Mouse (Mus musculus): ENCODE results near the gene Taar8a. TPM values are rescaled to one million over a fixed set of nuclear protein-coding genes. Genes with fewer than 3 reads are reported as not detected.
A peak's percentile ranks its signal among the peaks of the same experiment; 100 is the strongest.
"Not testable (repeated sequence)": the region's sequence is repeated elsewhere in the genome, so short reads cannot be mapped to it uniquely, and the experiment has no call there.

Gene Taar8a
- polyA plus RNA-seq (2012; rRNA removed) = not detected in 2 replicates
- polyA plus RNA-seq (2014; fragmentation: Nextera tagmentation; extraction: Ambion mirVana) = not detected in 2 replicates

DNA sequence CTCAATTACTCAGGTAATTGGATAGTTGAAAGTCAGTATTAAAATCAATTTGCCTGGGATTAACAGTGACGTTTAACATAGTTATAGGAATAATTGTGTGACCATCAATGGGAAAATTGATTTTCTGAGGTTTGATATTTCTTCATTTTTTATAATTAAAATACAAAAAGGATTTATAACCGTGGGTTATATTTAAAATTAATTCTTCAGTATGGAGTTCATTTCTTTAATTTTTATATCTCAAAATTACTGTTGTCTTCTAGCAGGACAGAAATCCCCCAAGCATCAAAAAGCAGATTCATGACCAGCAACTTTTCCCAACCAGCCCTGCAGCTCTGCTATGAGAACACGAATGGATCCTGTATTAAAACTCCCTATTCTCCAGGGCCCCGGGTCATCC, at the start of gene Taar8a:
Gene Taar8a, plus strand, starts transcription at position 301 of the 400 bp plus-strand sequence.
- not testable (repeated sequence) for H3K36me3 ChIP-seq (replicated peaks; ENCODE audit: control insufficient read depth, insufficient read depth, low read depth); H3K27me3 ChIP-seq (ENCODE audit: control insufficient read depth, insufficient read depth, low read length); H3K4me1 ChIP-seq (replicated peaks; ENCODE audit: control insufficient read depth in 2 of 2, insufficient read depth in 2 of 2, low read length in 1 of 2); H3K4me3 ChIP-seq (ENCODE audit: insufficient read depth in 1 of 2, low read depth in 2 of 2, low read length in 2 of 2); H3K9ac ChIP-seq (replicated peaks); H3K9me3 ChIP-seq (ENCODE audit: control insufficient read depth, low read length); ATAC-seq (ENCODE audit: insufficient read depth); H3K4me2 ChIP-seq (ENCODE audit: low read depth); DNase-seq (ENCODE audit: low read depth in 3 of 3, low spot score in 3 of 3); H3K27ac ChIP-seq
- WGBS (ENCODE audit: insufficient replicate concordance) = 57% methylated on average over 2 of the region's 4 CpGs

DNA sequence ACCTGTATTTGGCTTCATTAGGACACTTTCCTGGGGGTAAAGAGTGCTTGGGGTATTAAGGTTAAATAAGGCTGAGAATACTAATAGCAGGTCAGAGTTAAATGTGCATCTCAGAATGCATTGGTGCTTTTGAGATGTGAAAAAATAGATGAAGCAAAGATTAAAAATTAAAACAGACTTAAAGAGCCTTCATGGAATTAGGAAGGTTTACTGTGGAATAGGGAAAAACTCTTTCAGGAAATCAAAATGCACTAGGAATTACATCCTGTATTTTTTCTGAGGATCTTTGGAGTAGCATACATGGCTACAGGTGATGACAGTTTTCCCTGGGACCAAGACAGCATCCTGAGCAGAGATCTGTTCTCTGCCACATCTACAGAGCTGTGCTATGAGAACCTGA, 49.4 kb upstream of the Taar8a start, which contains the start of gene Taar7d:
Gene Taar7d, plus strand, starts transcription at position 301 of the 400 bp plus-strand sequence.
- ATAC-seq (ENCODE audit: insufficient read depth) (no peak), DNase-seq (ENCODE audit: low read depth in 3 of 3, low spot score in 3 of 3) (no peak)
- Histone ChIP-seq H3K9ac (replicated peaks) (no peak within 1 kb of the TSS), H3K4me3 (ENCODE audit: insufficient read depth in 1 of 2, low read depth in 2 of 2, low read length in 2 of 2) (no peak within 1 kb of the TSS), H3K36me3 (replicated peaks; ENCODE audit: control insufficient read depth, insufficient read depth, low read depth) (no peaks in the 10 kb centered on the region), H3K4me1 (replicated peaks; ENCODE audit: control insufficient read depth in 2 of 2, insufficient read depth in 2 of 2, low read length in 1 of 2) (no peaks in the 10 kb centered on the region), H3K27ac (no peak within 1 kb of the TSS), H3K9me3 (ENCODE audit: control insufficient read depth, low read length) (no peaks in the 10 kb centered on the region), H3K4me2 (ENCODE audit: low read depth) (no peak within 1 kb of the TSS), H3K27me3 (ENCODE audit: control insufficient read depth, insufficient read depth, low read length) (no peaks in the 10 kb centered on the region)
- no peak for TF ChIP-seq CTCF (IDR thresholded peaks at IDR 0.05; ENCODE audit: low read depth)
- TF ChIP-seq EP300 (IDR thresholded peaks at IDR 0.05; ENCODE audit: low read depth) = no peak

- no peaks in the 10 kb centered on the region for H3K4me1 ChIP-seq (replicated peaks; ENCODE audit: control insufficient read depth in 2 of 2, insufficient read depth in 2 of 2, low read length in 1 of 2)
- no peak for ATAC-seq (ENCODE audit: insufficient read depth)
- no peak overlapping the region for H3K27ac ChIP-seq
- no peak overlapping the region for H3K4me2 ChIP-seq (ENCODE audit: low read depth)
- H3K9ac ChIP-seq (replicated peaks) = no peak overlapping the region
- H3K9me3 ChIP-seq (ENCODE audit: control insufficient read depth, low read length) = no peaks in the 10 kb centered on the region
- DNase-seq (ENCODE audit: low read depth in 3 of 3, low spot score in 3 of 3) = no peak
- no peak for TF ChIP-seq EP300 (IDR thresholded peaks at IDR 0.05; ENCODE audit: low read depth)
- no peak for TF ChIP-seq CTCF (IDR thresholded peaks at IDR 0.05; ENCODE audit: low read depth)
- no peak overlapping the region for H3K4me3 ChIP-seq (ENCODE audit: insufficient read depth in 1 of 2, low read depth in 2 of 2, low read length in 2 of 2)
- no peaks in the 10 kb centered on the region for H3K27me3 ChIP-seq (ENCODE audit: control insufficient read depth, insufficient read depth, low read length)
- H3K36me3 ChIP-seq (replicated peaks; ENCODE audit: control insufficient read depth, insufficient read depth, low read depth) = no peaks in the 10 kb centered on the region
Observed at GRCm38 (mm10) chr10:24031347-24031746, 45.0 kb upstream of the Taar8a start.

DNA sequence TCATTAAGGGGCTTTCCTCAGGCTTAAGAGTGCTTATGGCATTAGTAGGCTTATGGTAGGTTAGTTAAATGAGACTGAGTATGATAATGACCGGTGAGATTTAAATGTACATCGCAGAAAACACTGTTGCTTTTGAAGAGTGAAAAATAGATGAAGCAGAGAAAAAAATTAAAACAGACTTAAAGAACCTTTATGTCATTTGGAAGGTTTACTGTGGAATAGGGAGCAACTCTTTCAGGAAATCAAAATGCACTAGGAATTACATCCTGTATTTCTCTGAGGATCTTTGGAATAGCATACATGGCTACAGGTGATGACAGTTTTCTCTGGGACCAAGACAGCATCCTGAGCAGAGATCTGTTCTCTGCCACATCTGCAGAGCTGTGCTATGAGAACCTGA, 39.0 kb upstream of the Taar8a start, which contains the start of gene Taar7e:
Gene Taar7e, plus strand, starts transcription at position 301 of the 400 bp plus-strand sequence.
- Histone ChIP-seq H3K9me3 (ENCODE audit: control insufficient read depth, low read length) (no peaks in the 10 kb centered on the region), H3K4me3 (ENCODE audit: insufficient read depth in 1 of 2, low read depth in 2 of 2, low read length in 2 of 2) (no peak within 1 kb of the TSS), H3K27ac (no peak within 1 kb of the TSS), H3K36me3 (replicated peaks; ENCODE audit: control insufficient read depth, insufficient read depth, low read depth) (no peaks in the 10 kb centered on the region), H3K4me2 (ENCODE audit: low read depth) (no peak within 1 kb of the TSS), H3K4me1 (replicated peaks; ENCODE audit: control insufficient read depth in 2 of 2, insufficient read depth in 2 of 2, low read length in 1 of 2) (peaks cover 3 to 11% of the 10 kb centered on the region in 2 experiments; a peak in 3 of 4 replicates), H3K9ac (replicated peaks) (no peak within 1 kb of the TSS), H3K27me3 (ENCODE audit: control insufficient read depth, insufficient read depth, low read length) (no peaks in the 10 kb centered on the region)
- no peak for DNase-seq (ENCODE audit: low read depth in 3 of 3, low spot score in 3 of 3)
- TF ChIP-seq EP300 (IDR thresholded peaks at IDR 0.05; ENCODE audit: low read depth) (no peak), CTCF (IDR thresholded peaks at IDR 0.05; ENCODE audit: low read depth) (no peak)
- WGBS (ENCODE audit: insufficient replicate concordance) = 78% methylated on average over 2 of the region's 2 CpGs
- ATAC-seq (ENCODE audit: insufficient read depth) = no peak

DNA sequence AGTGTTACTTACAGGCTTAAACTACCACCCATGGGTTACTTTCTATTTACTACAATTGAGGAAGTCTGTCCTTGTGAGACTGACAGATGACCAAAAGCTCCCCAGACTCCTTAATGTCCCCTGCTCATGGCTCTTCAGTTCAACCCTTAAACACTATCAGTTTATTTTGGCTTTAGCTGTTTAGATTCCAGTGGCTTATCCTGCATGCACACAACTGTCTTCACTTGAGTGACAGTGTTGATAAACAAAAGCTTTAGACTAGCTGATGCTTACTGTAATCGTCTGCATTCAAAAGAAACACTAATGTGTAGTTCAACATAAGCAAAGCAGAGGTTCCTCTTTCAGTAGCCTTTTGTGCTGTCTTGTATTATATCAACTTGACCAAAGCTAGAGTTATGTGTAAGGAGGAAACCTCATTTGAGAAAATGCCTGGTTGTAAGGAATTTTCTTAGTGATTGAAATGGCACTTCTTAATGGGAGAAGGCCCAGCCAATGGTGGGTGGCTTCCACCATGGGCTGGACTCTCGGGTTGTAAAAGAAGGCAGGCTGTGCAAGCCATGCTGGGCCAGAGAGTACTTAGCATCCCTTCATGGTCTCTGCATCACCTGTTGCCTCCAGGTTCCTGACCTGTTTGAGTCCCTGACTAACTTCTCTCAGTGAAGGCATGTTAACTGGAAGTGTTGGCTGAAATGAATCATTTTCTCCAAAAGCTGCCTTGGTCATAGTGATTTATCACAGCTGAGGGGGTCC, 36.0 kb upstream of the Taar8a start:
- 36% methylated on average over 2 of the region's 2 CpGs for WGBS (ENCODE audit: insufficient replicate concordance)
- Histone ChIP-seq H3K4me1 (replicated peaks; ENCODE audit: control insufficient read depth in 2 of 2, insufficient read depth in 2 of 2, low read length in 1 of 2) (peaks cover 3 to 11% of the 10 kb centered on the region in 2 experiments; a peak in 3 of 4 replicates), H3K4me3 (ENCODE audit: insufficient read depth in 1 of 2, low read depth in 2 of 2, low read length in 2 of 2) (no peak overlapping the region), H3K9ac (replicated peaks) (no peak overlapping the region), H3K27ac (no peak overlapping the region; the same call in 1 of the 2 replicates), H3K9me3 (ENCODE audit: control insufficient read depth, low read length) (no peaks in the 10 kb centered on the region), H3K4me2 (ENCODE audit: low read depth) (peak overlapping the region; percentile 8; the same call in 1 of the 2 replicates), H3K27me3 (ENCODE audit: control insufficient read depth, insufficient read depth, low read length) (no peaks in the 10 kb centered on the region), H3K36me3 (replicated peaks; ENCODE audit: control insufficient read depth, insufficient read depth, low read depth) (no peaks in the 10 kb centered on the region)
- TF ChIP-seq CTCF (IDR thresholded peaks at IDR 0.05; ENCODE audit: low read depth) (no peak), EP300 (IDR thresholded peaks at IDR 0.05; ENCODE audit: low read depth) (peak; percentile 74)
- DNase-seq (ENCODE audit: low read depth in 3 of 3, low spot score in 3 of 3) (peak in 2 of 3 experiments; percentile 26 to 34), ATAC-seq (ENCODE audit: insufficient read depth) (peak; percentile 89)
